Mouse (Mus musculus) thymus, adult 18-20 months (tissue): Measurements from ENCODE around the gene Cdk17.

Source experiments
- DNase-seq, 2 experiments: peaks; one replicate each; pipeline ENCODE4 v3.0.0; 2022; ENCODE audit warnings: mixed read lengths in 2 of 2

The Cdk17 gene

DNA sequence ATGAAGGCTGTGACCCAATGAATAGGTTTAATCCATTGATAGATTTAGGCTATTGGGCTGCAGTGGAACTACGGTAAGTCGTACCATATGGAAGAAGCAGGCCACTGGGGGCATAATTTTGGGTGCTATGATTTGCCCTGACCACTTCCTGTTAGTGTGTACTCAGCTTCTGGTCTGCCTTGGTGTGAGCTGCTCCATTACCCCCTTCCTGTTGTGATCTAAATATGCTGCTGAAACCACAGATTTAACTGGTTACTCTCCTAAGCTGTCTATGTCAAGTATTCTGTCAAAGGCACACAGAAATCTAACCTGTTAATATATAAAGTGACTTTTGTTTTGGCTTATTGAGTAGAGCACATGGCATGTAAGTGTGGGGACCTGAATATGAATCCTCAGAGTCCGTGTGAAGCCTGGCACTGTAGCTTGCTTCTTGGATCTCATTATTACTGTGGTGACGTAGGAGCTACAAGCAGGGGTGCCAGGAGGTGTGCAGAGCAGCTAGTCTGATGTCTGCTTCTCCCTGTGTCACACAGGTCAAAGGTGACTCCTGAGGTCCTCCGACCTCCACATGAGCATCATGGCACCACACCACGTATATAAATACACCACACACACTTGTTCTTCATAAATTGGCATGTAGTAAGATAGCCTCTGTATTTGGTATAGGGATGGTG is 10.6 kb downstream of the Cdk17 start:
- peak in 1 of 2 experiments; percentile 41 for DNase-seq

DNA sequence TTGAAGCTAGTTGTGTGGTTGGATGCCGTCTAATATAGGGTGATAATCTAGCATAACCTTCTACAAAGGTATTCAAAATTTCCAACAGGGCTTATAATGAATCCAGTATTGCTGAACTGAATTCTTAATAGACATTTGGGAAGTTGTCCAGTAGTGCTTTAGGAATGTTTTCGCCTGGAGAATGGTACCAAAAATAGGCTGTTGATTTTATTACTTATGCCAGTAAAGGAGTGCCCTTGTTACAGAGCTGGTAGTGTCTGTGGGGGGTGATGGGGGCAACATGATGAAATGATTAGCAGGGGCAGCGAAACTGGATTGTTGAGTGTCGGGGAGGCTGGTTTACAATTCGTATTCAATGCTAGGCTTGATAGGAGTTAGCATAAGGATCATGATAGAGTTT is 16.8 kb downstream of the Cdk17 start:
- DNase-seq = no peak

DNA sequence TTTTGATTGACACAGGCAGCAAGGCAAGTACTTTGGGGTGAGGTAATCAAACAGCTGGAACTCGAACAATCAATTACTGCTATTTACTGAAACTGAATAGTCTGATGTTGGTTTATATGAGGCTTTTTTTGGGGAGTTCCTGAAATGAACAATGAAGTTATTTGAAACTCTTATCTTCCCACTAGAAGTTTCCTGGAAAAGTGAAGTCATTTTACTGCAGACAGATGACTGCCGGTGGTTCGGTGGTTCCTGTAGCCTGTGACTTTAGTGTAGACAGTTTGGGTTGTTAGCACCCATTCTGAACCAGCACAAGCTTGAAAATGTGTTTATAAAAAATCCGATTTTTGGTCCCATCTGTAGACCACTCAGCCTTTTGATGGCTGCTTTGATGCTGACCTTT is 17.2 kb downstream of the Cdk17 start:
- no peak for DNase-seq

DNA sequence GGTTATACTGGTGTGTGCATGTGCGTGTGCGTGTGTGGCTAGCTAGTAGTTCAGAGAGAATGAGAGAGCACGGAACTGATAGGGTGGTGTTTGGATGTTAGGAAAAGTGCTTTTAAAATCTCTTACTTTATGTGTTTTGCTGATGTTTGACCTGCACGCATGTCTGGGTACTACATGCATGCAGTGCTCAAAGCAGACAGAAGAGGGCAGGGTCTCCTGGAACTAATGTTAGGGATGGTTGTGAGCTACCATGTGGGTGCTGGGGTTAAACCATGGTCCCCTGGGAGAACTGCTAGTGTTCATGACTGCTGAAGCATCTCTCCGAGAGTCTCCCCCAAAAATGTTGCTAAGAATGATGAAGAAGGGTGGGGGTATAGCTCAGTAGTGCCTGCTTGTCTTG is 18.0 kb downstream of the Cdk17 start:
- no peak for DNase-seq

DNA sequence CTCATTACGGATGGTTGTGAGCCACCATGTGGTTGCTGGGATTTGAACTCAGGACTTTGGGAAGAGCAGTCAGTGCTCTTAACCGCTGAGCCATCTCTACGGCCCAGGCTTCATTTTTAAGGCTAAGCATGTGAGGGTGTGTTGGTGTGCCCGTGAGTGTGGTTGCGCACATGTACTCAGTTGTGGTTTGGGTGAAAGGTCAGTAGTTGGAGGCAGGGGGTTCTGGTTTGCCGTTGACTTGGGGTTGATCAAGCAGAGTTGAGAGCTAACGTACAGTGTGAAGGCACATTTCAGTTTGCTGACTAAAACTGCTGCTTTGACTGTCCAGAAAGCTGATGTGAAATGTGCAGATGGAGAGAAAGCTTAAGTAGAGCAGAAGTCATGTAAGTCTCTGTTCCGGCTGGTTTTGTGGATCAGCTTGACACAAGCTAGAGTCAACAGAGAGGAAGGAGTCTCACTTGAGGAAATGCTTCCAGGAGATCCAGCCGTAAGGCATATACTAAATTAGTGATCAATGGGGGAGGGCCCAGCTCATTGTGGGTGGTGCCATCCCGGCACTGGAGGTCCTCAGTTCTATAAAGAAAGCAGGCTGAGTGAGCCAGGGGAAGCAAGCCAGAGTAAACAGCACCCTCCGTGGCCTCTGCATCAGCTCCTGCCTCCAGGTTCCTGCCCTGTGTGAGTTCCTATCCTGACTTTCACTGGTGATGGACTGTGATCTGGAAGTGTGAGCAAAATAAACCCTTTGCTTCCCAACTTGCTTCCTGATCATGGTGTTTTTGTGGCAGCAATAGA is 19.2 kb downstream of the Cdk17 start:
- no peak for DNase-seq

DNA sequence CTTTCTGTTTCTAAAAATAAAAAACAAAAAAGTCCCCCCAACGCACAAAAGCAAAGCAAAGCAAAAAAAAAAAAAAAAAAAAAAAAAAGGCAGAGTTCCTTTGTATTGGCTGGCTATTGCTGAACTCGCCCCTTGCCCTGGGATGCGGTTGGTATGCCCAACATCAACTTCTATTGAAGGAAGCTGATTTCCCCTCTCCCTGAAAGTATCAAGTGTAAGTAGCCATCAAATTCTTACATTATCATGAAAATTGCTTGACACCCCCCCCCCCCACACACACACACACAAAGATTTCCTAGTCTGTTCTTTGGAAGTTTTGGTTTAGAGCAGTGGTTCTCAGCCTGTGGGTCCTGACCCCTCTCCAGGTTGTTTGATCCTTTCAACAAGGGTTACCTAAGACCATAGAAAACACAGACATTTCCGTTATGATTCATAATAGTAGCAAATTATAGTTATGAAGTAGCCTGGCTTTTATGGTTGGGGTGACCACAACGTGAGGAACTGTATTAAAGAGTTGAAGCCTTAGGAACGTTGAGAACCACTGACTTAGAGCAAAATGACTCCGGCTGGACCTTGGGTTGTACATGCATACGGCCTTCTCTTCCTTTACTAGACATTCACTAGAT is 23.8 kb downstream of the Cdk17 start:
- DNase-seq = no peak

DNA sequence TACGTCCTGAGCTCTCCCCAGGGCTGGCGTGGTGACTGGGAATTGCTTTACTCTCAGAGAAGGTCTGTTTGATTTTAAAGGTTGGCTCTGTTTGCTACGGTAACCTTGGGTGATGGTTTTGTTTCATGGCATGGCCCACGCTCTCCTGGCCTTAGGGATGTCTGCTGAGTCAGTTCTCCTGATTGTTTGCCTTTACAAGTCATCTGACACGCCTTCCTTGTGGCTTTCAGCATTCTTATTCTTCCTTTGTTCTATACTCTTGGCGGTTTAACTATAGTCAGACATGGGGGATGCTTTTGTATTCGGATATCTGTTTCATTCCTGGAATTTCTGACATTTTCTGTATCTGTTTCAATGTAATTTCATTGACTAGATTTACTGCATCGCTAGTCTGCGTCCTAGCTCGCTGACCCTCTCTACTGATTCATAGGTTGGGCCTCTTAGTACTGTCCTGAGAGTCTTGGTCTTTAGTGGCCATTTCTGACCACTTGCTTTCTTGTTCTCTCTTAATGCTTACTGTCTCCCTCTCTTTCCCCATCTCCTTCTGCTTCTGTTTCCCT is 27.8 kb downstream of the Cdk17 start:
- no peak for DNase-seq

DNA sequence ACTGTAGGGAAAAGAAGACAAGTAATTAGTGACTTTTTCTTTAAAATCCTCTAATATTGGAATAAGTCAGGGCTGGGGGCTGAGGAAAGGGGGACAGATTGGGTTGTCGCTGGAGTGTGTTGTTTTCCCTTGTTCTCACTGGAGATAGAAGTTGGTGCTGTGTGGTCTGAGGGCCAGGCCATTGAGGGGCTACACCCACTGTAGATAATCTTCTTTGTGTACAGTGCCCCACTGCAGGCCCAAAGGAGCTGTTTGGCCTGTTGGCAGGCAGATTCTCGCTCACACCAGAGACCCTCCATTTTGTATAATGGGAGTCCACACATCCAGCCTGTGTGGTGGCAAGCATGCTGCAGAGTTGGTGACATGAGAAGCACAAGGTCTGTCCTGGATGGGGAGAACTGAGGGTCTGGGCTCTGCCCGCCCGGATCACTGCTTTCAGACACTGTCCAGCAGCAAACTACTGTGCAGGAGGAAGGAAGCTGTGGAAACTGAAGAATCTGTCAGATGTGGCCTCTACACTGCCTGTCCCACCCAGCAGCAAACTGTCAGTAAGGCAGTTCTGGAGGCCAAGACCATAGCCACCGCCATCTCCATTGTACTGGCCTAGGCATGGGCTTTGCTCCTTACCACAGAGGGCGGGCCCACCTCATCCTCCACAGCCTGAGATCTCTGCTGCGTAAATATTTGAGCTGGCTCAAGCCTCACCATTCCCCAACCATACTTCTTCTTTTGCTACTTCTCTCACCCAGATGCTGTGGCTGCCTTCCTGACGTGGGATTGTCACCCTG is 30.0 kb downstream of the Cdk17 start:
- no peak for DNase-seq

DNA sequence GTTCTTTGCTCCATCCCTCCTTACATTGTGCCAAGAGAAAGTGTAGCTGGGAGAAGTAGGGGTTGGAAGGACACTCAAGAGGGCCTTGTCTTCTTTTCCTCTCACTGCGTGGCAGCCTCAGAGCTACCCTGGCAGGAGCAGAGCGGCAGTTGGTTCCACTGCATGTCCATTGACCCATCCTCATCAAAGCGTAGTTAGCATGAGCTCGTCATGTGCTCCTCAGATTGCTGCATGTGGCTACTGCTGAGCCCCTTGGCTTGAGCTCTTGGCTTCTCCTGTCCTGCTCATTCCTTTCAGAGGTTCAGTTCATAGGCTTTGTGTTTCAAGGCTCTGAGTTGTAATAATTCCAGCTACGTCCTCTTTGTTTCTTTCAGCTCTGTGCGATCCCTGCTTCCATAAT is 36.4 kb downstream of the Cdk17 start:
- DNase-seq = no peak

DNA sequence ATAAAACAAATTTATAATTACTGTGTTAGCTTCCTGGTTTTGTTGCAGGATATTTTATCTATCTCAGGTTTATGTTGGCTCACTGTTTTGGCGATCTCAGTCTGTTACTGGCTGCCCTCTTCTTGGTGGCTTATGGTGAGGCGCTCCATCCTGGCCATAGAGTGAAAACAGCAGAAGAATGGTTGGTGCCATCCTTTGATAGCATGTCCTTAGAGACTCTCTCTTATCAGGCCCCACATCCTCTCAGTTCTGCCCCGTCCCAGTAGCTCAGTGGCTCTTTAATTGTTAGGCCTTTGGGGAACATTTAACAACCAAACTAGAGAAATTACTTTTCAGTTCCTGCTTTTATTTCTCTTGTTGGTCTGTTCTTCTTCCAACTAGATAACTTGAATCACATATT is 38.3 kb downstream of the Cdk17 start:
- no peak for DNase-seq

DNA sequence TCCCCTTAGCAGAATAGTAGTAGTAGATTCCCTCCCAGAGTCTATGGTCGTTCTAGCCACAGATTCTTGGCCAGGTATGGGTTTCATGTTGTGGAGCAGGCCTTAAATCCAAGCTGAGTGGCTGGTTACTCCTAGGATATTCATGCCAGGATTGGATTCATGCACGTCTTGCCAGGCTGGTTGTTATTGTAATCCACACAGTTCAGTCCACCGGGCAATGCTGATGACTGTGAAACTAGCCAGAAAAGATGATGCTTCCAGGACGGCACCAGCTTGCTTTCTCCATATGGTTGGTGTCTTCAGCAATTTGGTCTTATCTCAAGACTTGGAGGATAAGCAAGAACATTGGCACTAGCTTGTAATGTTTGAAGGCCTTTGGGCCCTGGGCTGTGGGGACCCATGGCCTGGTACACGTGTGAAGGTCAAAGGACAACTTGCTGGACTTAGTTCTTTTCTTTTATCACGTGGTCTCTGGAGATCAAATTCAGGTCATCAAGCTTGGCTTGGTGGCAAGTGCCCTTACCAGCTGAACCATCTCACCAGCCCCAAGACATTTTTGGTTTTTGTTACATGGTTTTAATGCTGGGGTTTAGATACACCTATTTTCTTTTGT is 41.3 kb downstream of the Cdk17 start:
- no peak for DNase-seq

DNA sequence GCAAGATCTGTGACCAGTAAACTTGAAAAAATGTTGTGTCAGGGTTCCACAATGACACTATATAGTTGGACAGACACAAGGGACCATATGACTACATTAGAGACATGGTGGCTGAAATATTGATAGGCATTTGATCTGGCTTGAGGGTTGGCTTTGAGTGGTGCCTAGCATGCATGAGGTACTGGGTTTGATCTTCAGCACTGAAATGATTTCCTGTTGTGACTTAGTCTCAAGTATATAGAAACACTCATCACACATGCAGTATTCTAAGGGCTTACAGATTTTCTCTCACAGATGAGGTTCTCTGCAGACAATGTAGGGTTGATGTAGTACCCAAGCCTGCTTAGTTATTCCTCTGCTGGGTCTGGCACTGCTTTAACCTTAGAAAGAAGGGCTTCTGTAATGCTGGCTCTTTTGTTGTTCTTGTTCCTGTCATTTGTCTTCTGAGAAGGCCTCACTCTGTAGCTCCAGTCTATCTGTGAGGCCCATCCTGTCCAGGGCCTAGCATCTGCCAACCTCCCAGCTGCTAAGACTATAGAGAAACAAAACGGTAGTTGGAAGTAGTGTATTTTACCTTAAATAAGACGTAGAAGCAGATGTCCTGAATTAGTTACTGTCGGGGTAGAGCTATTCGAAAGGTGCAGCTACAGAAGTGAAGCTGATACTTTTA is 44.7 kb downstream of the Cdk17 start:
- no peak for DNase-seq

DNA sequence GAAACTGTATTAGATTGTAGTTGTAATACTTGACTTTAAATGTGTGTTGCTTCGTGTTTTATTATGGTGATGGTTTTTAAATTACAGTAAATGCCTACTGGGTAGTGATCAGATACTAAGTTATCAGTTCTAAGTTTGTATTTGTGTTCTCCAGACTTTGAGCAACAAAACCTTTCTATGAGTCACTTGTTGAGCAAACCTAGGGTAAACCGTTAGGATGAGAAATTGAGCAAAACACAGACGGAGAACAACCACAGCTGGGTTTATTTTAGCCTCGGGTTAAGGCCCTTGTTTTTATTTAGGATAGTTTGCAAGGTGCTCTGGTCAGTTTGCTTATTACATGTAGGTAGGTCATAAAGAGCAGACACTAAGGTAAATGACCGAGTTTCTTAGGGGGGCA is 46.5 kb downstream of the Cdk17 start:
- no peak for DNase-seq

DNA sequence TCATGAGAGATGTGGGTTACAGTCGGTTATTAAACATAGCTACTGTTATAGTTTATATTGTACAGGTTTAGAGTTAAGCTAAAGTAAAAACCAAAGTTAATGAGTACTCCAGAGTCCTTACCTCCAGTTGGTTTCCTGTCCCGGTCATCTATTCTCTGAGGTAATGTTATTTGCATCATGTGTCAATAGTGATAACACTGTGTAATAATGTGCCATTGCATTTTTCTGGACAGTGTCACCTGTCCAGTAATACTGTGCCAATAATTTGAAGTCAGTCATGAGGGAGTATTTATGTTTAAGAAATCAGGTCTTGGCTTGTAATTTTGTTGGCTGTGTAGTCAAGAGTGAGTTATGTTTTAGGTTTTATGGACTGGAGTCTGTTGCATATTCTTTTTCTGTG is 52.0 kb downstream of the Cdk17 start:
- DNase-seq = no peak

DNA sequence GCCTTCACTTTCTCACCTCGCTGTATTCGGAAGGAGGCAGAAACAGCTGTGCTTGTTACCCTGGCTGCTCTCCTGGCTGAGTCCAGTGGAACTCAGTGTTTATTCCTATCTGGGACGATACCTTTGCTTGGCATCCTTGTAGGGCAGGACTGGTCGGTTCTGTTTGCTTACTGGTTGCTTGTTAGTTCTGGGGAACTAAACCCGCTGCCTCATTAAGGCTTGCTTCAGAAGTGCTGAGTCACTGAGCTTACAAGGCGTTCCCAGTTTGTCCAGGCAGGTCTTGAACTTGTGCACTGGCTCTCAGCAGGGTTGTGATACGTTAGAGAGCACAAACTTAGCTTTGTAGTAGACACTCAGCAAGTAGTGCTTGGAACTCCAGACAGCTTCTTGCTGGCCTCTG is 52.7 kb downstream of the Cdk17 start:
- DNase-seq = no peak

DNA sequence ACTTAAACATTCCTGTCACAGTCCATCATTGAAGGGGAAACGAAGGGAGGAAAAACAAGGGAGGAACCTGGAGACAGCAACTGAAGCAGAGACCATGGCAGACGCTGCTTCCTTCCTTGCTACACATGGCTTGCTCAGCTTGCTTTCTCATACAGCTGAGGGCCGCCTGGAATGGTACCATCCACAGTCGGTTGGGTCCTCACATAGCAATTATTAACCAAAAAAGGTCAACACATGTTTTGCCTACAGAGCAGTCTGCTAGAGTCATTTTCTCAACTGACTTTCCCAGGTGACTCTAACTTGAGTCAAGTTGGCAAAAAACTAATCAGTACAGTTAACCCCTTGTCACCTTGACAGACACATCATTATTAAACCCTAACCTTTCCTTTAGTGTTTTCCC is 53.6 kb downstream of the Cdk17 start:
- DNase-seq = no peak

DNA sequence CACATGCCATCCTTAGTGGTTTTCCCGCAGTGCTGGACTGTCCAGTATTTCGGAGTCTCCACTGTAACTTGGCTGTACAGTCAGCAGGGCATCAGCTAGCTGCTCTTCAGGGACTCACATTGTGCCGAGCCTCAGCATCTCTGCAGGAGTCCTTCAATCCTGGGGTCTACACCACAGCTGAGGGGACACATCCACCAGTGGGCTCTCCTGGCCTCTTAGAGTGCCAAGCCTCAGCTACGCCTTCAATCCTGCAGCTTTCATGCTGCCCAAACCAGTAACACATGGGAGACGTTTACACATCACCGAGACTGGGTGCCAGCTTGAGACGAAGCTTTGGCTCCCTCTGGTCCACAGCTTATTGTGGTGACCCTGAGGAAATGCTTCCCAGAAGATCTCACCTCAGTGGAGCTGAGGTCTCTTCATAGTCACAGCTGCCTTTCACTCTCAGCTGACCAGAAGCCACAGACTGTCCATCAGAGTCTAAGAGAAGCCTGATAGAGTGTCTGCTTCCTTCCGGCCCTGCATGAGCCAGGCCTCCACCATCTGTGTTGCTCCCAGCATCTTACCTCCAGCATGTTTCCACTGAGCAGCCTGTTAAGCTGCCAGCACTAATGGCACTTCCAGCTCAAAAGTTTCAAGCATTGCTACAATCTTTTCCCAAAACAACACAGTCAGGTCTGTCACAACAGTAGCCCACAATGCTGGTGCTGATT is 54.5 kb downstream of the Cdk17 start:
- no peak for DNase-seq

DNA sequence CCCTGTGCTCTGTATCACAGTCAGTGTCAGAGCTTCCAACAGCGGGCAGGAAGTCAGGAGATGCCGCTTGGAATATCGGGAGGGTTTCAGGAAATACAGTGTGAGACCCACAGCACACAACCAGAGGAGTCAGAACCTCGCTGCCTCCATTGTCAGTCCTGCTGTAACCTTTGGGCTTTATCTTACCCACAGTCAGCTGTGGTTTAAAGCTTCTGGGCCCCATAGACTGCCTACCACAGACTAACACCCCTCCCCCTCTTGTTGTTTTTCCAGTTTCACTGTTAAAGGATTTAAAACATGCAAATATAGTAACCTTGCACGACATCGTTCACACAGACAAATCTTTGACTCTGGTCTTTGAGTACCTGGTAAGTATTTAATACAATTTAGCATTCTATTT is 65.1 kb downstream of the Cdk17 start:
- no peak for DNase-seq

DNA sequence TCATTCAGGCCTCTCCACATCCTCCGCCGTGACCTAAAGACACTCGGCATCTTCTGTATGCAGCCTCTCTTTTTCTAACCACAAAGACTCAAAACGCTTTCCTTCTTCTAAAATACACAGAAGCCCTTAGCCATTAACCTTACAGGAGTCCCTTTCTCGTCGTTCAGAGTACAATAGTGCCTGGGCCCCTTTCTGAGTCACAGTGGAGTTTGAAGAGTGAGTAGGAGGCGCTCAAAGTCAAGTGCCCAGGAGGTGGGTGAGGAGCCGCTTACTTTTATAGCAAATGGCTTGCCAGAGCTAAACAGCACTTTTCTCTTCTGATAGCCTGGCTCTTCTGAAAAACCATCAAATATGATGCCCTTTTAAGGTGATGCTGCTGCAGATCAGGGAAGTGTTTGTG is 67.2 kb downstream of the Cdk17 start:
- peak in 1 of 2 experiments; percentile 24 for DNase-seq

DNA sequence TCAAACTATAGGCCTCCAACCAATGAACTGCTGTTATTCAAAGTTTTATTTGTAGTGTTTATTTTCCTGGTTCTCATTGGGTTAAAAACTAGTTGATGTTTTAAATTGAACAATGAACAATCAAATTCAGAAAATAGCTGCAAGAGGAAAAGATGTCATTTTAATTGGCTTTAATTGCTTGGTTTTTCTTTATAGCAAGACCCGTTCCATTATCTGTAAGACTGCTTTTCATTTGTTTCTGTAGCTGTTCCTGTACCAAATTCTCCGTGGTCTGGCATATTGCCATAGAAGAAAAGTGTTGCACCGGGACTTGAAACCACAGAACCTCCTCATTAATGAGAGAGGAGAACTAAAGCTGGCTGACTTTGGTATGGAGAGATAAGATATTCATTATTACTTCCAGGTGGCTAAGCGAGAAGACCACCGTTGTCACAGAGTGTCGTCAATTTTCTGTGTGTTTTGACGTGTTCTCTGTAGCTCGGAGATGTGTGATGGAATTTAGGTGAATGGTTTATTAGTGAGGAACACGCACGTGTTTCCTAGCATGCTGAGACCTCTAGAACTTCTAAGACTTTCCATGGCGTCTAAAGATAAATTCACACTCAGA is 67.8 kb downstream of the Cdk17 start:
- no peak for DNase-seq

DNA sequence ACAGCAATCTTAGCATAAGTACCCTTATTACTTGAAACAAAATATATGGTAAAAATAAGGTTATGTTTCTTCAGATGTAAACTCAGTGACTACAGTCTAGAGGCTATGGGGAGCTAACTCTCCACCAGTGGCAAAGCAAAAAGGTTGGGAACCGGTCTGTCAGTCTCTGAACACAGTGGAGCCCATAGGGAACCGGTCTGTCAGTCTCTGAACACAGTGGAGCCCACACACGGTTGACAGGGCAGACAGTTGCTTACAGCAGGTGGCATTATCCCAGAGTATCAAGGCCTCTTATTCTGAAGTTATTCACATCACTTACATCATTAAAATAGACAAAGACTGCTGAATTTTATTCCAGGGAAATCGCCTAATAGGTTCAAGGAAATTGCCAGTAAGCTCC is 70.8 kb downstream of the Cdk17 start:
- DNase-seq = no peak
